Mouse (Mus musculus): ENCODE measurements at regions not wholly inside any gene's neighbourhood (a gene's known extent, or its start where the extent isn't known, plus 50 kb on each side); places are given as distances from the start of the nearest gene placed in this dataset.

DNA sequence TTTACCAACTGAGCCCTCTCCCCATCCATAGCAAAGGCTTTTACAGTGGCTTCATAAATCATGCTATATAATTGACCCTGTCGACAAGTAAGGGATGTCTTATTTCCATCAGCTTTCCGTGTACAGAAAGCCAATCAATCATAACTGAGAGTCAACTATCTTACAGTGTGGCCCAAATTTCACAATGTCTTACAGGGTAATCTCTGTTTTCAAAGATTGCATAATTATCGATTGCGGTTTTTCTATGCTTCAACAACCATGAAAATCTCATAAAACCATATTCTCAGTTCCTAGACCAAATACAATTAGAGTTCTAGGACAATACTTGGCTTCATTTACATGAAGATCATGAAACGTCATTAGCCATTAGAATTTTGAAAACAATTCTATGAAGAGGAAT lies 56.1 kb upstream of the Samsn1 start:
- no peak for DNase-seq (ENCODE audit: low spot score in 2 of 2)

DNA sequence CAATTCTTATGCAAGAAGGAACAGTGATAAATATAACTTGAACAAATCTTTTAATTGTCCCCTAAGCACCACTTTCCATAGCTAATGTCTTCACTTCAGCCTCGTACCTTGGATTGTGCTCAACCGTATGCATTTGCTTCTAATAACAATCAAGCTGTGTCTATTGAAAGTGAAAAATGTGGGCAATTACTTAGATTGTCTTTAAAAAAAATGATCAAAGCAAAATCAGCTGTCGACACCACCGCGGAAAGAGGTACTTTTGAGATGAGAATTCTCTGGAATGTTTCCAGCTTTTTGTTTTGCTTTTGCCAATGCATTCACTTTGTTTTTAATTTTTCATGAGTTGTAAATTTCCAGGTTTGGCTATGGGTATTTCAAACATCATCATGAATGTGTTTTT lies 54.1 kb upstream of the Samsn1 start:
- DNase-seq (ENCODE audit: low spot score in 2 of 2): no peak

Data from urinary bladder, postnatal 36 days (tissue).